Mouse (Mus musculus) forebrain, embryonic 11.5 days (tissue): ENCODE measurements around the gene Cpsf4l. TPM values are rescaled to one million over a fixed set of nuclear protein-coding genes. Genes with fewer than 3 reads are reported as not detected.

Experiments used
- ATAC-seq: fragments of 200-750 bp; cut with Nextera tagmentation; replicated peaks from 2 replicates; pipeline ENCODE4 v1.8.0; 2017; ENCODE audit warnings: moderate TSS enrichment; ENCODE audit not compliant: low FRiP score
- DNase-seq: peaks from one replicate; pipeline ENCODE4 v3.0.0-alpha.2; 2017; ENCODE audit warnings: low spot score
- H3K27ac ChIP-seq: fragments of 300-500 bp; sonication (generic); 2 replicates; pipeline ENCODE4 v1.5.1; 2014; ENCODE audit warnings: low read depth, low read length
- H3K27me3 ChIP-seq: fragments of 300-500 bp; sonication (generic); 2 replicates; pipeline ENCODE4 v1.6.1; 2014; ENCODE audit warnings: mild to moderate bottlenecking, low read length, mixed read lengths; ENCODE audit not compliant: control insufficient read depth, insufficient read depth
- H3K36me3 ChIP-seq: fragments of 300-500 bp; sonication (generic); 2 replicates; pipeline ENCODE4 v1.6.1; 2014; ENCODE audit warnings: mild to moderate bottlenecking, low read length, moderate library complexity, mixed read lengths; ENCODE audit not compliant: control insufficient read depth, insufficient read depth
- H3K4me1 ChIP-seq: fragments of 300-500 bp; sonication (generic); replicated peaks from 2 replicates; pipeline ENCODE4 v1.6.1; 2014; ENCODE audit warnings: low read length, mixed read lengths; ENCODE audit not compliant: control insufficient read depth, insufficient read depth
- H3K4me2 ChIP-seq: fragments of 300-500 bp; sonication (generic); 2 replicates; pipeline ENCODE4 v1.6.1; 2014; ENCODE audit warnings: low read depth, mild to moderate bottlenecking, low read length, moderate library complexity, mixed read lengths; ENCODE audit not compliant: severe bottlenecking
- H3K4me3 ChIP-seq: fragments of 300-500 bp; sonication (generic); 2 replicates; pipeline ENCODE4 v1.5.1; 2014; ENCODE audit warnings: low read depth, low read length
- H3K9ac ChIP-seq: fragments of 300-500 bp; sonication (generic); 2 replicates; pipeline ENCODE4 v1.6.1; 2014; ENCODE audit warnings: low read length
- H3K9me3 ChIP-seq: fragments of 300-500 bp; sonication (generic); 2 replicates; pipeline ENCODE4 v1.6.1; 2016; ENCODE audit warnings: low read length, mixed read lengths; ENCODE audit not compliant: control insufficient read depth
- WGBS: fragments of 180-500 bp; shearing (Covaris S2); extraction: QIAGEN DNeasy Blood & Tissue Kit; methylation state at CpG from one replicate; pipeline ENCODE4 v1.1.7; 2014; 5-methylcytosine and 5-hydroxymethylcytosine counted together
- polyA plus RNA-seq: library from polyadenylated mRNA; unstranded; fragments of >200 nt; fragmentation: Nextera tagmentation; extraction: Ambion mirVana; gene quantifications from 2 replicates; pipeline ENCODE4 v1.2.1, GENCODE M21; 2014

The Cpsf4l gene
- polyA plus RNA-seq, 1 experiment from 2014 or later: 0.47 TPM

DNA sequence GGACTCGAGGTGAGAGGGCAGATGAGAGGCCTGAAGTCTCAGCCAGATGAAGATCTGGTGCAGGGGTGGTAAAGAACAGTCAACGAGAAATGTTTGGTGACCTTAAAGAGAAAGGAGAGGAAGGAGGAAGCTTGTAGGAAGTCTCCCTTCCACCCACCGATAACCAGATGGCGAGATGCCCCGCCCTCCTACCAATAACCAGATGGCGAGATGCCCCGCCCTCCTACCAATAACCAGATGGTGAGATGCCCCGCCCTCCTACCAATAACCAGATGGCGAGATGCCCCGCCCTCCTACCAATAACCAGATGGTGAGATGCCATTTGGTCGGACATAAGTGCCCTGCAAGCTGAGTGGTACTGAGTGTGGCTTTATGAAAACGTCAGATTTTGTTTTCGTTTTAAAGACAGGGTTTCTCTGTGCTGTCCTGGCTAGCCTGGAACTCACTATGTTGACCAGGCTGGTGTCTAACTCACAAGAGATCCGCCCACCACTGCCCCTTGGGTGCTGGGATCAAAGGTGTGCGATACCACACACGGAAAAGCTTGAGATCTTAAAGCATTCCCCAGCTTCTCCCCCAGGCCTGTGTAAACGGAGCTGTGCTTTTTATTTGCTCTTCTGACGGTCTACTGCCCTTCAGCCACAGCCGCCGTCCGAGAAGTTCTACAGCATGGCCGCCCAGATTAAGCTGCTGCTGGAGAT, 58.5 kb downstream of the Cpsf4l start:
- ATAC-seq: no peak
- no peak overlapping the region for H3K4me2 ChIP-seq
- 73% methylated on average over 22 of the region's 22 CpGs for WGBS
- peaks cover 15% of the 10 kb centered on the region for H3K36me3 ChIP-seq
- H3K27me3 ChIP-seq: no peaks in the 10 kb centered on the region; the same call in 1 of the 2 replicates
- H3K9ac ChIP-seq: no peak overlapping the region
- DNase-seq: peak; percentile 48
- peaks cover 10% of the 10 kb centered on the region; the same call in 1 of the 2 replicates for H3K4me1 ChIP-seq
- peak overlapping the region; percentile 62; the same call in 1 of the 2 replicates for H3K27ac ChIP-seq
- H3K4me3 ChIP-seq: no peak overlapping the region
- no peaks in the 10 kb centered on the region for H3K9me3 ChIP-seq

DNA sequence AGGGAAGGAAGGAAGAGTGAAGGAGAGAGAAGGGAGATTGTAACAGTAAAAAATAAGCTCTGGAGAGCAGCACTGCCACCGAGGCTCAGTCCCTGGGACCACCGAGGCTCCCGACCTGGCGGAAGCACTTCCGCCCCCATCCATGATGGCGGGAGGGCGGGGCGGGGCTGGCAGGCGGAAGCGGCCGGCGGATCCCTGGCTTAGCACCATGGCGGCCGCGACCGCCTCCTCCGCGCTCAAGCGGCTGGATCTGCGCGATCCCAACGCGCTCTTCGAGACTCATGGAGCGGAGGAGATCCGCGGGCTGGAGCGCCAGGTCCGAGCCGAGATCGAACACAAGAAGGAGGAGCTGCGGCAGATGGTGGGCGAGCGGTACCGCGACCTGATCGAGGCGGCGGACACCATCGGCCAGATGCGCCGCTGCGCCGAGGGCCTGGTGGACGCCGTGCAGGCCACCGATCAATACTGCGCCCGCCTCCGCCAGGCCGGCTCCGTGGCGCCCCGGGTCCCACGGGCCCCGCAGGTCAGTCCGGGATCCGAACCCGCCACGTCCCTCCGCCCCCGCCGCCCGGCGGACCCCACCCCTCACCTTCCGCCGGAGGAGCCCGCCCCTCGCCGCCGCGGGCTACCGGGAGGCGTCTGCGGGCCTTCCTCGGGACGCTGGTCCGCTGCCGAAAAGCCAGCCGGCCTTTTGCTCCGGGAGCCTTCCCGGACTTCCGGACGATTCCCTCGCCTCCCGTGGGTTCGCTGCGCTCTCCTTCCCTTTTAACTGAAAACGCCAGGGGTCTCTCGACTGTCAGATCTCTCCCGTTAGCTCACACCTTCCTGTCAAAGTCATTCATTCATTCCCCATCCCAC, 60.2 kb downstream of the Cpsf4l start, which contains the start of gene Slc39a11:
Gene Slc39a11, minus strand, starts transcription at position 727 of the 858 bp plus-strand sequence.
- DNase-seq (peak; percentile 89), ATAC-seq (peak; percentile 78)
- no peaks in the 10 kb centered on the region; the same call in 1 of the 2 replicates for H3K27me3 ChIP-seq
- H3K4me2 ChIP-seq: peak within 1 kb of the TSS; percentile 58
- peaks cover 9% of the 10 kb centered on the region for H3K36me3 ChIP-seq
- peaks cover 10% of the 10 kb centered on the region; the same call in 1 of the 2 replicates for H3K4me1 ChIP-seq
- peak within 1 kb of the TSS; percentile 92 for H3K4me3 ChIP-seq
- peak within 1 kb of the TSS; percentile 92 for H3K9ac ChIP-seq
- peak within 1 kb of the TSS; percentile 80 for H3K27ac ChIP-seq
- WGBS: under 1% methylated on average over 78 of the region's 91 CpGs
- no peaks in the 10 kb centered on the region for H3K9me3 ChIP-seq

DNA sequence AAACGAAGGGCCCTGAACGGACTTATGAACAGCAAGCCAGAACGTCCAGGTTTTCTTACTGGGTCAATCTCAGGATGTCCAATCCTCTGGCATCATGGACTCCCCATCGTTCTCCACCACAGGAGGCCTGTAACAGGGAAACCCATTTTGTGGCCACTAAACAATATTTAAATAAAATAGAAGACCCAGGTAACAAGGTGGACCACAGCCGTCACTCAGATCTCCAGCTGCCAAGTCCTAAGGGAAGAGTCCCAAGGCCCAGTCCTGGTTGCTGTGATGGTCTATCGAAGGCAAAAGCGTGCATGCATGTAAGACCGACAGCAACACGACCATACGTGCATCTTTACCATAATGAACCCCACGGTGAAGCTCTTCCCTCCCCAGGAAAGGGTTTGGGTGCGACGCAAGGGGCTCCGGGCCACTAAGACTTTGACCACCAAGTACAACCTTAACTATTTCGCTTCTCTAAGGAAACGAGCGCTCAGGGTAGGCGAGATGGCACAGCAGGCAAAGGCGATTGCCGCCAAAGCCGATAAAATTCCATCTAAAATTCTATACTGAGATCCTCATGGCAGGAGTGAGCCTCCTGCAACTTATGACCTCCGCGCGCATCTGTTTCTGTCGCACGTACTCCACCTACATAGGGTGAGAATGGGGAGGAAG, 61.0 kb downstream of the Cpsf4l start, which contains the start of gene Cog1:
Gene Cog1, plus strand, starts transcription at position 480 of the 663 bp plus-strand sequence.
- no peaks in the 10 kb centered on the region; the same call in 1 of the 2 replicates for H3K27me3 ChIP-seq
- no peak for DNase-seq
- H3K27ac ChIP-seq: peak within 1 kb of the TSS; percentile 80
- peak within 1 kb of the TSS; percentile 92 for H3K4me3 ChIP-seq
- H3K9me3 ChIP-seq: no peaks in the 10 kb centered on the region
- peaks cover 4% of the 10 kb centered on the region for H3K36me3 ChIP-seq
- peak within 1 kb of the TSS; percentile 58 for H3K4me2 ChIP-seq
- ATAC-seq: no peak
- WGBS: 42% methylated on average over 26 of the region's 26 CpGs
- H3K4me1 ChIP-seq: peaks cover 10% of the 10 kb centered on the region; the same call in 1 of the 2 replicates
- peak within 1 kb of the TSS; percentile 92 for H3K9ac ChIP-seq

Other genes with a start within 250 kb of the Cpsf4l start
- gene Sstr2, start 90.7 kb downstream of the Cpsf4l start, polyA plus RNA-seq: 10.5 and 10.7 TPM in 2 replicates
- gene Cog1, start 60.8 kb downstream of the Cpsf4l start, polyA plus RNA-seq: 36.2 and 39.4 TPM in 2 replicates
- 18.4 and 20.6 TPM in 2 replicates for gene Slc39a11, start 59.9 kb downstream of the Cpsf4l start, polyA plus RNA-seq
- 57.4 and 60.3 TPM in 2 replicates for gene Fam104a, start 25.9 kb downstream of the Cpsf4l start, polyA plus RNA-seq
- gene D11Wsu47e, start 25.6 kb downstream of the Cpsf4l start, polyA plus RNA-seq: 26.5 and 27.4 TPM in 2 replicates
- gene Cdc42ep4, start 41.9 kb upstream of the Cpsf4l start, polyA plus RNA-seq: 78.5 and 88.6 TPM in 2 replicates